Mouse (Mus musculus) embryonic fibroblast, embryonic 13.5 days (primary cell): ENCODE measurements around the gene Snca. TPM values are rescaled to one million over a fixed set of nuclear protein-coding genes. Genes with fewer than 3 reads are reported as not detected.
"Not testable (repeated sequence)": the region's sequence is repeated elsewhere in the genome, so short reads cannot be mapped to it uniquely, and the experiment has no call there.

Experiments
- H3K27ac ChIP-seq: 2 replicates; pipeline ENCODE4 v1.5.1; 2012; ENCODE audit warnings: low read length, control low read depth, inconsistent platforms; ENCODE audit not compliant: insufficient read depth
- H3K4me1 ChIP-seq: 2 replicates; pipeline ENCODE4 v1.6.1; 2011; ENCODE audit warnings: low read length; ENCODE audit not compliant: control insufficient read depth, insufficient read depth
- H3K4me3 ChIP-seq: 2 replicates; pipeline ENCODE4 v1.5.1; 2011; ENCODE audit warnings: mild to moderate bottlenecking, control low read depth, low read length; ENCODE audit not compliant: insufficient read depth
- CTCF ChIP-seq: IDR thresholded peaks from 2 replicates; pipeline ENCODE4 v1.5.1; 2011; ENCODE audit warnings: mild to moderate bottlenecking, control low read depth, low read length, moderate library complexity, borderline replicate concordance; ENCODE audit not compliant: insufficient read depth
- POLR2A ChIP-seq: IDR thresholded peaks from 2 replicates; pipeline ENCODE4 v1.6.1; 2011; ENCODE audit warnings: low read depth, mild to moderate bottlenecking, control low read depth, low read length, moderate library complexity
- polyA plus RNA-seq: library from polyadenylated mRNA; stranded (reverse); fragments of >200 nt; gene quantifications from 2 replicates; pipeline ENCODE4 v1.2.4, GENCODE M21; 2011; ENCODE audit warnings: low read depth; ENCODE audit not compliant: missing spikeins, insufficient read length

Gene Snca
- polyA plus RNA-seq, 1 experiment = 1.8 TPM

DNA sequence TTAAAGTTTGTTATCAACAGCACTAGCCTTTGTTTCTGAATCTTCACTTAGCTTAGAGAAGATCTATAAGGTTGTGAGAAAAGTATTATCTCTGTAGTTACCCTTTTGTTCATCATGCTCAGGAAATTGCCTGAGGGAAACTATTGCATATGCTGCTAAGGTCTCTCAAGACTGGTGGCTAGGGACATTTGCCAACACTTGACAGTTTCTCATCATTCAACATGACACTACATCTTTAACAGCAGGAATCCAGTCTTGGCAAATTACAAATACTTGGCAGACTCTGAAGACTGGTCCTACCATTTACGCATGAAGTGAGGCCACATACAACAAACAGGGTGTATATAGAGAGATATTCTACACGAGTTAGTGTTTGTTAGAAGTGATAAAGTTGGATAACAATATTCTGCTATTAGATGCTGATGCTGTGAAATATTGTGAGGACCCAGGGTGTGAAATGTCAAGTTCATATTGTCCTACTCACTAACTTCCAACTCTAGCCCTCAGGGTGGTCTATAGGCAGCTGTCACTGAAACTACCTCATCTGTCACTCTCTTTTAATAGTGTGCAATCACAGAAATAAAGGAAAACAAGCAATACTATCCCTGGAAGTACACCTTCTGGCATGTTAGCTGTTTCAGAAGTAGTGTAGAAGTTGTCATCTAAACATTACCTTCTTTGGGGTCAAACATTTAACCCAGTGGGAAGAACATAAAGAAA is 105.4 kb downstream of the Snca start:
- Histone ChIP-seq H3K27ac (no peak overlapping the region), H3K4me3 (no peak overlapping the region), H3K4me1 (no peaks in the 10 kb centered on the region)
- TF ChIP-seq POLR2A (no peak), CTCF (no peak)

DNA sequence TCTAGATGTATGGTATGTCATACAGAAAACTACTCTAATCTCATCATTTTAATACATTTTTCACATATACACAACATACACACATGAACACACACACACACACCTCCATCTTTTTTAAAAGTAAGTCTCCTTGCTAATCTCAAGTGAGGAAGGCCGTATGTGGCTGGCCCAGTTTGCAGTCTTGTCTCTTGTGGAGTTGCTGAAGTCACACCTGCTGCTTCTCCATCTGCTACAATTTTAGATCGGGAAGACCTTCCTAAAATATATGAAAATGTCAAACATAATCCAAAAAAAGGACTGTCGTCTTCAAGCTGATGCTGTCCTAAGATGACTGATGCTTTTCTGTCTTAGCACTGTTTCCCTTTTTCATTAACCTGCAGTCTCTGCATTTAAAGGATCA is 112.1 kb downstream of the Snca start:
- H3K4me1 ChIP-seq = no peaks in the 10 kb centered on the region
- TF ChIP-seq CTCF = no peak
- no peak for TF ChIP-seq POLR2A
- no peak overlapping the region for H3K4me3 ChIP-seq
- no peak overlapping the region for H3K27ac ChIP-seq

DNA sequence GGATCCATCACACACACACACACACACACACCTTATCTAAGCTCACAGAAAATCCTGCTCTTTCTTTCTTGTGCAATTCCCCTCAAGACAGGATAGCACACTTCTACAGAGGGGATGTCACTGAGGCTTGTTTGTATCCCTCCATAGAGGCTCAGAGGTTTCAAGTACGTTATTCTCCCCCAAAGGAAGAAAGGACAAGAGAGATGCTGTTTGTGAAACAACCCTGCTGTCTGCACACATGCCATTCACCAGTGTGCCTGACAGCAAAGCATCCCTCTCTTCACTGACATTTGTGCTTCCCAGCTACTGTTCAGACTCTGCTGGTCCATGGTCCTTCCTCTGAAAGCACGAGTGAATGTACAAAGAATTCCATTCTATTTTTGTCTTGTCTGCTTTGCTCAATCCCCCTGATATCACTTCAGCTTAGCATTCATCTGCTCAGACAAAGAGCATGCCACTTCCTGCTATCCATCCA is 119.6 kb downstream of the Snca start:
- Histone ChIP-seq H3K4me3 (no peak overlapping the region), H3K4me1 (no peaks in the 10 kb centered on the region)
- TF ChIP-seq CTCF = no peak
- no peak for TF ChIP-seq POLR2A

DNA sequence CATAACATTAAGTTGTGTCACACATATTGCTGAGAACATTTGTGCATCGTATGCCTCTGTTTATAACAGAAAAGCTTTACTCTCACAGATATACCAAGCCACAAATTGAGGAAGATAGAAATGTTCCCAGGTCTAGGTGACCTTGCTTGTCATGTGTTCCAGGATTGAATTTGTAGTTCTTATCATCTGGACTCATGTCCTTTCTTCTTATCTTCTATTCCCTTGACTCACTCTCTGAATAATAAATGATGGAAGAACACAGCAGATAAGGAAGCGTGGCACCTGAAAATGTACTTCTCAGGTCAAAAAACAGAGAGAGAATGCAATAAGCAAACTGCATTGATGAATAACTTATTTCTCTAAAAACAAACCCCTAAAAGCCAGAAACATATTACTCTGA is 131.6 kb downstream of the Snca start:
- Histone ChIP-seq H3K27ac (no peak overlapping the region), H3K4me1 (no peaks in the 10 kb centered on the region), H3K4me3 (no peak overlapping the region)
- no peak for TF ChIP-seq CTCF
- TF ChIP-seq POLR2A = no peak

More for the DNA sequence above, 119.6 kb downstream of the Snca start:
- no peak overlapping the region for H3K27ac ChIP-seq

DNA sequence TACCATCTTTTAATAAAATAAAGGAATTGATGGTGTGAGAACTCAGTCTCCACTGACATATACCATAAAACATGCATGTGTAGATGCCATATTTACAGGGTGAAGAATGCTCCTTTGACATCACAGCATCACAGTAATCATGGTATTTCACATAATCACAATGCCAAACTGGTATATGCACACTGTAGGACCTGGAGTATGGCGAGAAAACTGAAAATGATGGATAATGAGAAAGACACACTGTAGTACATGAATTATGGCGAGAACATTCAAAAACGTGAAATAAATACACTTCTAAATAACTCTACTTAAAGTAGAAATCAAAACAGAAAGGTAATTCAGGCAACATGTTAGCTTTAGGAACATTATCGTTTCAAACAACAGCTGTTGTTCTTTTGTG is 142.6 kb downstream of the Snca start:
- H3K4me3 ChIP-seq, H3K4me1 ChIP-seq, H3K27ac ChIP-seq: not testable (repeated sequence)

DNA sequence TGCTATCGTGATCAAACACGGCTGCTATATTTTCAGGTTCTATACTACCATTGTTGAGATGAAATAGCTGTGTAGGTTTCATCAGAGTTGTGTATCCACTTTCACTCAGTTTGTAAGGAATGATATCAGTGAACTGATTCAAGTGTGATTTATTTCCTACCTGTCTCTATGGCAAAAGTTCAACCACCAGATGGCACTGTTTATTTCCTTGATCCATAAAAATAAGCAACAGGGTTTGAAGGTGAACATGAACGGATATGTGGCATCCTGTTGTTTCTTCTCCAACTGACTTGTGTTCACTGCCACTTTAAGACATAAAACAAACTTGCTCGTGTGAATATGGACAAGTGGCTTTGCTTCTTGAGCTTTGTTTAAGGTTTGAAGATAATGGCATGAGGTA is 147.4 kb downstream of the Snca start:
- no peak overlapping the region for H3K4me3 ChIP-seq
- no peaks in the 10 kb centered on the region for H3K4me1 ChIP-seq
- no peak overlapping the region for H3K27ac ChIP-seq
- TF ChIP-seq CTCF (no peak), POLR2A (no peak)

Other genes starting within 250 kb of the Snca start
- gene Mmrn1, start 95.1 kb upstream of the Snca start, polyA plus RNA-seq = not detected in 2 replicates